Mouse (Mus musculus): ENCODE measurements around the gene Inpp5a.

Gene Inpp5a

GRCm38 (mm10) chr7:139388670-139389212, at the start of gene Inpp5a:
Gene Inpp5a (plus strand): TSS chr7:139389109.
- DNase-seq = peak; percentile 99

- DNase-seq = no peak
These were observed 49.7 kb upstream of the Inpp5a start for GRCm38 (mm10) chr7:139339184-139339583.

GRCm38 (mm10) chr7:139341020-139341660, 47.8 kb upstream of the Inpp5a start:
- DNase-seq = peak; percentile 34

- no peak for DNase-seq
These were observed 46.1 kb upstream of the Inpp5a start for GRCm38 (mm10) chr7:139342809-139343208.

GRCm38 (mm10) chr7:139347051-139347450, 41.9 kb upstream of the Inpp5a start:
- no peak for DNase-seq

GRCm38 (mm10) chr7:139350606-139351005, 38.3 kb upstream of the Inpp5a start:
- DNase-seq = no peak

- DNase-seq = no peak
These were observed 34.4 kb upstream of the Inpp5a start for GRCm38 (mm10) chr7:139354370-139355139.

GRCm38 (mm10) chr7:139357043-139357442, 31.9 kb upstream of the Inpp5a start:
- DNase-seq = no peak

GRCm38 (mm10) chr7:139359906-139360305, 29.0 kb upstream of the Inpp5a start:
- DNase-seq = no peak

GRCm38 (mm10) chr7:139360890-139361559, 27.9 kb upstream of the Inpp5a start:
- no peak for DNase-seq

GRCm38 (mm10) chr7:139361799-139362198, 27.1 kb upstream of the Inpp5a start:
- no peak for DNase-seq

GRCm38 (mm10) chr7:139362514-139362913, 26.4 kb upstream of the Inpp5a start:
- DNase-seq = no peak

GRCm38 (mm10) chr7:139363281-139364004, 25.5 kb upstream of the Inpp5a start:
- DNase-seq = no peak

GRCm38 (mm10) chr7:139364005-139364557, 24.8 kb upstream of the Inpp5a start:
- DNase-seq = peak; percentile 66

GRCm38 (mm10) chr7:139364936-139365830, 23.7 kb upstream of the Inpp5a start:
- no peak for DNase-seq

- no peak for DNase-seq
These were observed 22.8 kb upstream of the Inpp5a start for GRCm38 (mm10) chr7:139366131-139366530.

GRCm38 (mm10) chr7:139366549-139366948, 22.4 kb upstream of the Inpp5a start:
- no peak for DNase-seq

GRCm38 (mm10) chr7:139368218-139368617, 20.7 kb upstream of the Inpp5a start:
- no peak for DNase-seq

GRCm38 (mm10) chr7:139368722-139369380, 20.1 kb upstream of the Inpp5a start:
- DNase-seq = peak; percentile 53

GRCm38 (mm10) chr7:139369501-139370088, 19.3 kb upstream of the Inpp5a start:
- DNase-seq = no peak
